Mouse (Mus musculus): ENCODE results near the gene Anxa10.

DNA sequence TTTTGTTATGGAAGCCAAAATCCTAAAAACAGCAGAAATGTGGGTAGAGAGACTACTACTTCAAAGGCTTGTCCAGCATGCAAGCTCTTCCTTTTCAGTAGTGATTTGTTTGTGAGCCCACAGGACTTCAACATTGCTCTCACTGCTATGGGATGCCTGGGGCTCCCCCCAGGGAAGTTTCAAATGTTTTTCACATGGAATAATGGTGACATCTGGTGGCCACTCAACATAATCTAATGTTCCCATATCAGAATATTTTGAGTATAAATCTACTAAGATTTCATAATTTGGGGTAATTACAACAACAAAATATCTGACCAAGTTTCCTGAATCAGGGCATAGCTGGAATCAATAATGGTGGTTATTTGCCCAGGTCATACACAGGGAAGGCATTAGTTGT is 62.6 kb downstream of the Anxa10 start:
- no peak for TF ChIP-seq CTCF (IDR thresholded peaks at IDR 0.05; ENCODE audit: low read depth, low read length)
- TF ChIP-seq POLR2A (IDR thresholded peaks at IDR 0.05; ENCODE audit: extremely low read depth, insufficient read depth, low read length): no peak
